Mouse (Mus musculus) kidney, embryonic 15.5 days (tissue): ENCODE measurements around the gene Scamp5. TPM values are rescaled to one million over a fixed set of nuclear protein-coding genes. Genes with fewer than 3 reads are reported as not detected.
A peak's percentile ranks its signal among the peaks of the same experiment; 100 is the strongest.

Experiments used
- ATAC-seq: fragments of 200-750 bp; cut with Nextera tagmentation; replicated peaks from 2 replicates; pipeline ENCODE4 v1.8.0; 2017; ENCODE audit warnings: moderate TSS enrichment; ENCODE audit not compliant: low FRiP score
- H3K27ac ChIP-seq: fragments of 300-500 bp; sonication (generic); 2 replicates; pipeline ENCODE4 v1.5.1; 2015; ENCODE audit warnings: mild to moderate bottlenecking, inconsistent platforms
- H3K27me3 ChIP-seq: fragments of 300-500 bp; sonication (generic); 2 replicates; pipeline ENCODE4 v1.6.1; 2015; ENCODE audit warnings: inconsistent platforms
- H3K36me3 ChIP-seq: fragments of 300-500 bp; sonication (generic); 2 replicates; pipeline ENCODE4 v1.6.1; 2015; ENCODE audit warnings: inconsistent platforms
- H3K4me1 ChIP-seq: fragments of 300-500 bp; sonication (generic); 2 replicates; pipeline ENCODE4 v1.6.1; 2015; ENCODE audit warnings: inconsistent platforms
- H3K4me2 ChIP-seq: fragments of 300-500 bp; sonication (generic); 2 replicates; pipeline ENCODE4 v1.6.1; 2015; ENCODE audit warnings: moderate library complexity, mild to moderate bottlenecking, inconsistent platforms
- H3K4me3 ChIP-seq: fragments of 300-500 bp; sonication (generic); replicated peaks from 2 replicates; pipeline ENCODE4 v1.5.1; 2015; ENCODE audit warnings: mild to moderate bottlenecking, inconsistent platforms
- H3K9ac ChIP-seq: fragments of 300-500 bp; sonication (generic); 2 replicates; pipeline ENCODE4 v1.6.1; 2015; ENCODE audit warnings: mild to moderate bottlenecking, inconsistent platforms
- H3K9me3 ChIP-seq: fragments of 300-500 bp; sonication (generic); replicated peaks from 2 replicates; pipeline ENCODE4 v1.6.1; 2016; ENCODE audit warnings: inconsistent platforms
- whole genome bisulfite sequencing: fragments of 180-500 bp; shearing (Covaris S2); methylation state at CpG from one replicate; pipeline ENCODE4 v1.1.7; 2015; ENCODE audit warnings: mixed read lengths; 5-methylcytosine and 5-hydroxymethylcytosine counted together
- polyA plus RNA-seq: library from polyadenylated mRNA; unstranded; fragments of >200 nt; fragmentation: Nextera tagmentation; extraction: Ambion mirVana; gene quantifications from 2 replicates; pipeline ENCODE4 v1.2.1, GENCODE M21; 2015

Scamp5 gene
- 15.1 and 15.9 TPM in 2 replicates for polyA plus RNA-seq

GRCm38 (mm10) chr9:57467896-57468549 is at the start of gene Scamp5:
Gene Scamp5 (minus strand): TSS chr9:57468060.
- ATAC-seq: peak; percentile 93
- Histone ChIP-seq H3K36me3 (no peaks in the 10 kb centered on the region), H3K27ac (no peak within 1 kb of the TSS), H3K4me2 (peak within 1 kb of the TSS; percentile 97), H3K4me1 (peaks cover 22% of the 10 kb centered on the region), H3K9me3 (no peaks in the 10 kb centered on the region), H3K9ac (peak within 1 kb of the TSS; percentile 79), H3K4me3 (peak within 1 kb of the TSS; percentile 78), H3K27me3 (no peaks in the 10 kb centered on the region)
- 2% methylated on average over 48 of the region's 48 CpGs for WGBS

GRCm38 (mm10) chr9:57517113-57517512 is 49.3 kb upstream of the Scamp5 start:
- Histone ChIP-seq H3K4me3 (no peak overlapping the region), H3K9me3 (no peaks in the 10 kb centered on the region), H3K9ac (no peak overlapping the region), H3K36me3 (no peaks in the 10 kb centered on the region), H3K27me3 (no peaks in the 10 kb centered on the region), H3K27ac (no peak overlapping the region), H3K4me1 (peaks cover 2% of the 10 kb centered on the region), H3K4me2 (no peak overlapping the region)
- ATAC-seq: no peak
- 7% methylated on average over 3 of the region's 3 CpGs for WGBS

- Histone ChIP-seq H3K27ac (no peak overlapping the region), H3K4me1 (peaks cover 8% of the 10 kb centered on the region), H3K36me3 (no peaks in the 10 kb centered on the region), H3K4me3 (no peak overlapping the region), H3K4me2 (no peak overlapping the region), H3K27me3 (peaks cover 15% of the 10 kb centered on the region), H3K9ac (no peak overlapping the region), H3K9me3 (no peaks in the 10 kb centered on the region)
- ATAC-seq: no peak
- 78% methylated on average over 2 of the region's 2 CpGs for WGBS
Measured at GRCm38 (mm10) chr9:57510577-57510976, 42.7 kb upstream of the Scamp5 start.

- H3K36me3 ChIP-seq: no peaks in the 10 kb centered on the region
- no peak overlapping the region for H3K9ac ChIP-seq
- H3K9me3 ChIP-seq: no peaks in the 10 kb centered on the region
- H3K27ac ChIP-seq: peak overlapping the region; percentile 2; the same call in 1 of the 2 replicates
- ATAC-seq: peak; percentile 67; the same call in 1 of the 2 replicates
- H3K27me3 ChIP-seq: peaks cover 64% of the 10 kb centered on the region
- whole genome bisulfite sequencing: 10% methylated on average over 8 of the region's 8 CpGs
- H3K4me1 ChIP-seq: peaks cover 54% of the 10 kb centered on the region
- peak overlapping the region; percentile 27 for H3K4me2 ChIP-seq
- H3K4me3 ChIP-seq: 0 out of 2 replicates have a peak overlapping the region, but pooled peaks have one; percentile 3
Measured at GRCm38 (mm10) chr9:57505700-57506099, 37.8 kb upstream of the Scamp5 start.

- H3K4me3 ChIP-seq: peak overlapping the region; percentile 52
- no peaks in the 10 kb centered on the region for H3K9me3 ChIP-seq
- H3K27ac ChIP-seq: peak overlapping the region; percentile 2; the same call in 1 of the 2 replicates
- H3K27me3 ChIP-seq: peaks cover 72% of the 10 kb centered on the region
- H3K4me1 ChIP-seq: peaks cover 54% of the 10 kb centered on the region
- ATAC-seq: no peak
- H3K36me3 ChIP-seq: no peaks in the 10 kb centered on the region
- no peak overlapping the region for H3K9ac ChIP-seq
- H3K4me2 ChIP-seq: peak overlapping the region; percentile 99
- WGBS: 41% methylated on average over 10 of the region's 10 CpGs
Measured at GRCm38 (mm10) chr9:57504891-57505290, 37.0 kb upstream of the Scamp5 start.

- Histone ChIP-seq H3K9ac (peak overlapping the region; percentile 33; the same call in 1 of the 2 replicates), H3K4me1 (peaks cover 54% of the 10 kb centered on the region), H3K27ac (no peak overlapping the region), H3K4me2 (peak overlapping the region; percentile 99), H3K9me3 (no peaks in the 10 kb centered on the region), H3K36me3 (no peaks in the 10 kb centered on the region), H3K27me3 (peaks cover 77% of the 10 kb centered on the region), H3K4me3 (peak overlapping the region; percentile 52)
- WGBS: 1% methylated on average over 34 of the region's 34 CpGs
- ATAC-seq: peak; percentile 63
Measured at GRCm38 (mm10) chr9:57504381-57504700, 36.5 kb upstream of the Scamp5 start.

GRCm38 (mm10) chr9:57503622-57504380 is 35.9 kb upstream of the Scamp5 start, which contains the start of gene Rpp25:
Gene Rpp25 (plus strand): TSS chr9:57504026.
- Histone ChIP-seq H3K36me3 (no peaks in the 10 kb centered on the region), H3K4me2 (peak within 1 kb of the TSS; percentile 99), H3K9ac (peak within 1 kb of the TSS; percentile 33; the same call in 1 of the 2 replicates), H3K9me3 (no peaks in the 10 kb centered on the region), H3K4me1 (peaks cover 54% of the 10 kb centered on the region), H3K4me3 (peak within 1 kb of the TSS; percentile 52), H3K27me3 (peaks cover 83% of the 10 kb centered on the region), H3K27ac (peak within 1 kb of the TSS; percentile 45; the same call in 1 of the 2 replicates)
- peak; percentile 77 for ATAC-seq
- under 1% methylated on average over 46 of the region's 46 CpGs for WGBS

- Histone ChIP-seq H3K4me2 (peak overlapping the region; percentile 99), H3K36me3 (no peaks in the 10 kb centered on the region), H3K27me3 (peaks cover 90% of the 10 kb centered on the region), H3K4me1 (peaks cover 54% of the 10 kb centered on the region), H3K9me3 (no peaks in the 10 kb centered on the region), H3K4me3 (peak overlapping the region; percentile 52), H3K27ac (peak overlapping the region; percentile 45; the same call in 1 of the 2 replicates), H3K9ac (no peak overlapping the region)
- ATAC-seq: peak; percentile 31; the same call in 1 of the 2 replicates
- 2% methylated on average over 23 of the region's 23 CpGs for WGBS
Measured at GRCm38 (mm10) chr9:57502911-57503621, 35.2 kb upstream of the Scamp5 start.

- peak overlapping the region; percentile 99 for H3K4me2 ChIP-seq
- no peaks in the 10 kb centered on the region for H3K9me3 ChIP-seq
- WGBS: 2% methylated on average over 20 of the region's 20 CpGs
- H3K27ac ChIP-seq: no peak overlapping the region
- peaks cover 92% of the 10 kb centered on the region for H3K27me3 ChIP-seq
- peaks cover 54% of the 10 kb centered on the region for H3K4me1 ChIP-seq
- H3K9ac ChIP-seq: no peak overlapping the region
- peak overlapping the region; percentile 52 for H3K4me3 ChIP-seq
- no peak for ATAC-seq
- no peaks in the 10 kb centered on the region for H3K36me3 ChIP-seq
Measured at GRCm38 (mm10) chr9:57501861-57502260, 34.0 kb upstream of the Scamp5 start.

- H3K4me3 ChIP-seq: peak overlapping the region; percentile 52
- no peak overlapping the region for H3K9ac ChIP-seq
- no peaks in the 10 kb centered on the region for H3K36me3 ChIP-seq
- H3K9me3 ChIP-seq: no peaks in the 10 kb centered on the region
- H3K27me3 ChIP-seq: peaks cover 92% of the 10 kb centered on the region
- 9% methylated on average over 13 of the region's 13 CpGs for WGBS
- H3K4me1 ChIP-seq: peaks cover 54% of the 10 kb centered on the region
- ATAC-seq: no peak
- peak overlapping the region; percentile 99 for H3K4me2 ChIP-seq
- no peak overlapping the region for H3K27ac ChIP-seq
Measured at GRCm38 (mm10) chr9:57501452-57501851, 33.6 kb upstream of the Scamp5 start.

GRCm38 (mm10) chr9:57498536-57498935 is 30.7 kb upstream of the Scamp5 start:
- no peak overlapping the region for H3K9ac ChIP-seq
- WGBS: 65% methylated on average over 7 of the region's 7 CpGs
- H3K27ac ChIP-seq: no peak overlapping the region
- peaks cover 26% of the 10 kb centered on the region for H3K4me1 ChIP-seq
- no peaks in the 10 kb centered on the region for H3K36me3 ChIP-seq
- H3K27me3 ChIP-seq: peaks cover 63% of the 10 kb centered on the region
- no peak for ATAC-seq
- no peaks in the 10 kb centered on the region for H3K9me3 ChIP-seq
- no peak overlapping the region for H3K4me2 ChIP-seq
- no peak overlapping the region for H3K4me3 ChIP-seq
